Mouse (Mus musculus) limb, embryonic 11.5 days (tissue): ENCODE data around the gene Osgin1. TPM values are rescaled to one million over a fixed set of nuclear protein-coding genes. Genes with fewer than 3 reads are reported as not detected.

Experiments used
- ATAC-seq: fragments of 200-750 bp; cut with Nextera tagmentation; 2 replicates; pipeline ENCODE4 v1.8.0; 2017; ENCODE audit warnings: low read depth; ENCODE audit not compliant: insufficient number of reproducible peaks, low FRiP score, low TSS enrichment
- DNase-seq: peaks from one replicate; pipeline ENCODE4 v3.0.0-alpha.2; 2015; ENCODE audit warnings: low spot score
- H3K27ac ChIP-seq: fragments of 300-500 bp; sonication (generic); replicated peaks from 2 replicates; pipeline ENCODE4 v1.5.1; 2014; ENCODE audit warnings: low read depth, mild to moderate bottlenecking, low read length
- H3K27me3 ChIP-seq: fragments of 300-500 bp; sonication (generic); 2 replicates; pipeline ENCODE4 v1.6.1; 2014; ENCODE audit warnings: mild to moderate bottlenecking, low read length, mixed read lengths; ENCODE audit not compliant: control insufficient read depth, insufficient read depth
- H3K36me3 ChIP-seq: fragments of 300-500 bp; sonication (generic); 2 replicates; pipeline ENCODE4 v1.6.1; 2014; ENCODE audit warnings: mild to moderate bottlenecking, low read length, moderate library complexity, mixed read lengths; ENCODE audit not compliant: control insufficient read depth, insufficient read depth
- H3K4me1 ChIP-seq: fragments of 300-500 bp; sonication (generic); 2 replicates; pipeline ENCODE4 v1.6.1; 2014; ENCODE audit warnings: low read length, mixed read lengths; ENCODE audit not compliant: control insufficient read depth, insufficient read depth
- H3K4me2 ChIP-seq: fragments of 300-500 bp; sonication (generic); 2 replicates; pipeline ENCODE4 v1.6.1; 2014; ENCODE audit warnings: low read depth, mild to moderate bottlenecking, moderate library complexity; ENCODE audit not compliant: severe bottlenecking
- H3K4me3 ChIP-seq: fragments of 300-500 bp; sonication (generic); 2 replicates; pipeline ENCODE4 v1.5.1; 2014; ENCODE audit warnings: low read depth, low read length
- H3K9ac ChIP-seq: fragments of 300-500 bp; sonication (generic); 2 replicates; pipeline ENCODE4 v1.6.1; 2014; ENCODE audit warnings: mild to moderate bottlenecking, low read length
- H3K9me3 ChIP-seq: fragments of 300-500 bp; sonication (generic); 2 replicates; pipeline ENCODE4 v1.6.1; 2016; ENCODE audit warnings: low read length; ENCODE audit not compliant: control insufficient read depth
- WGBS: fragments of 180-500 bp; shearing (Covaris S2); extraction: QIAGEN DNeasy Blood & Tissue Kit; methylation state at CpG from one replicate; pipeline ENCODE4 v1.1.7; 2014; 5-methylcytosine and 5-hydroxymethylcytosine counted together
- polyA plus RNA-seq: library from polyadenylated mRNA; unstranded; fragments of >200 nt; fragmentation: Nextera tagmentation; extraction: Ambion mirVana; gene quantifications from 2 replicates; pipeline ENCODE4 v1.2.1, GENCODE M21; 2014

Gene Osgin1
- polyA plus RNA-seq, 1 experiment from 2014 or later, result 0.37 TPM

GRCm38 (mm10) chr8:119478684-119479083 is 44.8 kb downstream of the Osgin1 start:
- DNase-seq, result no peak
- Histone ChIP-seq H3K27me3 (no peaks in the 10 kb centered on the region), H3K4me1 (no peaks in the 10 kb centered on the region), H3K9me3 (no peaks in the 10 kb centered on the region), H3K9ac (no peak overlapping the region), H3K4me3 (no peak overlapping the region), H3K27ac (no peak overlapping the region), H3K4me2 (no peak overlapping the region), H3K36me3 (no peaks in the 10 kb centered on the region)
- no peak for ATAC-seq
- 16% methylated on average over 5 of the region's 5 CpGs for WGBS

DNA sequence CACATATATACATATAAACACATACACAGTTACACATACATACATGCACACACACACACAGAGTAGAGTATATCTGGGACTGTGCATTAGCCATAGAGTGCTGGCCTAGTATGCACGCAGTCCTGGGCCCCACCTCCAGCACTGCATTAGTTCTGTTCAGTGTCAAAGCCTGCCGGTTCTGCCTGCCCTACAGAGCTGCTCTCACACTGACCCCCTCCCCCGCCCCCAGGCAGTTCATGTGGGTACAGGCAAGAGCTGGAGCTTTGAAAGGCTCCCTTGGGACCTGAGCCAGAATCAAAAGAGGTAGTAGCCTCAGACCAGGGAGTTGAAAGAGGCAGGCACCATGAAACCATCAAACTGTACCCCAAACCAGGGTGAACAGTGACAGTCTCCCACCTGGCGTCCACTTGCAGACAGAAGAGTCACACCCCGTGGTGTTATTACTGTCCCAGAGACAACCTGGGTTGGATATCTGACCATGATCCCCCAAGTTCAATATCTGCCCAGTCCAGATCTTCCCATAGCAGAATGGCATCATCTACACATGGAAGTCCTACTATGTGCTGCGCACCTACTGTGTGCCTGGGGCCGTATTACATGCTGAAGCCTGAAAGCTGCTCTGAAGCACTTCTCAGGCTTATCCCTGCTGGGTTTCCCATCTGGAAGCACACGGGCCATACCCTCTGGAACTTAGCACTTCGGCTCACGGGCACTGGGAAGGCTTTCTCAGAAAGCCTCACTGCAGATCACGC is 50.4 kb downstream of the Osgin1 start:
- WGBS, result 80% methylated on average over 11 of the region's 11 CpGs
- DNase-seq, result no peak
- no peak overlapping the region for H3K4me2 ChIP-seq
- no peaks in the 10 kb centered on the region for H3K27me3 ChIP-seq
- no peaks in the 10 kb centered on the region for H3K4me1 ChIP-seq
- H3K9me3 ChIP-seq, result no peaks in the 10 kb centered on the region
- H3K4me3 ChIP-seq, result no peak overlapping the region
- H3K36me3 ChIP-seq, result no peaks in the 10 kb centered on the region
- no peak overlapping the region for H3K27ac ChIP-seq
- H3K9ac ChIP-seq, result no peak overlapping the region
- no peak for ATAC-seq

GRCm38 (mm10) chr8:119487093-119487492 is 53.2 kb downstream of the Osgin1 start:
- Histone ChIP-seq H3K36me3 (no peaks in the 10 kb centered on the region), H3K27ac (no peak overlapping the region), H3K9ac (no peak overlapping the region), H3K4me2 (no peak overlapping the region), H3K9me3 (no peaks in the 10 kb centered on the region), H3K4me1 (peaks cover 4% of the 10 kb centered on the region; the same call in 1 of the 2 replicates), H3K27me3 (no peaks in the 10 kb centered on the region), H3K4me3 (no peak overlapping the region)
- WGBS, result 72% methylated on average over 7 of the region's 7 CpGs
- no peak for ATAC-seq
- no peak for DNase-seq

Other genes with a start within 250 kb of the Osgin1 start
- gene Hsbp1, start 89.6 kb upstream of the Osgin1 start, polyA plus RNA-seq, result 258 and 272 TPM in 2 replicates
- 6.9 and 8.3 TPM in 2 replicates for gene Mlycd, start 39.2 kb upstream of the Osgin1 start, polyA plus RNA-seq
- 2.8 and 3.2 TPM in 2 replicates for gene Necab2, start 12.6 kb downstream of the Osgin1 start, polyA plus RNA-seq
- not detected in 2 replicates for gene Slc38a8, start 67.6 kb downstream of the Osgin1 start, polyA plus RNA-seq
- gene Mbtps1, start 124.6 kb downstream of the Osgin1 start, polyA plus RNA-seq, result 116 and 126 TPM in 2 replicates
- 30.1 and 33.9 TPM in 2 replicates for gene Hsdl1, start 141.1 kb downstream of the Osgin1 start, polyA plus RNA-seq
- 0.09 TPM in 1 of 2 replicates, not detected in the other for gene Dnaaf1, start 141.1 kb downstream of the Osgin1 start, polyA plus RNA-seq
- 11.4 and 12.8 TPM in 2 replicates for gene Taf1c, start 171.1 kb downstream of the Osgin1 start, polyA plus RNA-seq
- gene Adad2, start 178.6 kb downstream of the Osgin1 start, polyA plus RNA-seq, result 0.09 and 0.18 TPM in 2 replicates
- not detected in 2 replicates for gene Kcng4, start 201.6 kb downstream of the Osgin1 start, polyA plus RNA-seq
- not detected in 2 replicates for gene Wfdc1, start 232.2 kb downstream of the Osgin1 start, polyA plus RNA-seq